Mouse (Mus musculus) cerebellum, adult 2 months (tissue): Measurements from ENCODE around the gene Szt2. TPM values are rescaled to one million over a fixed set of nuclear protein-coding genes. Genes with fewer than 3 reads are reported as not detected.

Source experiments
- DNase-seq, 2 experiments: peaks; one replicate each; pipeline ENCODE4 v3.0.0; 2021
- H3K27ac ChIP-seq: fragments of 200-500 bp; 2 replicates; pipeline ENCODE4 v1.5.1; 2012; ENCODE audit warnings: low read length, control low read depth, inconsistent platforms; ENCODE audit not compliant: insufficient read depth
- H3K27me3 ChIP-seq: fragments of 200-500 bp; 2 replicates; pipeline ENCODE4 v1.6.1; 2012; ENCODE audit warnings: inconsistent platforms, mild to moderate bottlenecking, low read length, moderate library complexity; ENCODE audit not compliant: control insufficient read depth, insufficient read depth
- H3K4me1 ChIP-seq: fragments of 200-500 bp; 2 replicates; pipeline ENCODE4 v1.6.1; 2011; ENCODE audit warnings: low read length; ENCODE audit not compliant: control insufficient read depth, insufficient read depth
- H3K4me3 ChIP-seq: fragments of 200-500 bp; replicated peaks from 2 replicates; pipeline ENCODE3; 2011; ENCODE audit warnings: mild to moderate bottlenecking, low read depth, low read length, control low read depth; ENCODE audit not compliant: insufficient read depth
- CTCF ChIP-seq: fragments of 200-500 bp; IDR thresholded peaks from 2 replicates; pipeline ENCODE4 v1.5.1; 2011; ENCODE audit warnings: low read depth, mild to moderate bottlenecking, control low read depth, low read length, moderate library complexity, borderline replicate concordance; ENCODE audit not compliant: insufficient read depth
- POLR2A ChIP-seq: fragments of 200-500 bp; IDR thresholded peaks from 2 replicates; pipeline ENCODE4 v1.6.1; 2011; ENCODE audit warnings: low read length, control low read depth, borderline replicate concordance; ENCODE audit not compliant: insufficient read depth
- WGBS: fragments of 180-500 bp; shearing (Covaris S2); methylation state at CpG from one replicate; pipeline ENCODE4 v1.1.7; 2018; 5-methylcytosine and 5-hydroxymethylcytosine counted together
- polyA plus RNA-seq: library from polyadenylated mRNA; depleted of rRNA; stranded (reverse); fragments of >200 nt; gene quantifications from 2 replicates; pipeline ENCODE4 v1.2.3, GENCODE M21; 2012; rRNA removed

The Szt2 gene
- 38.0 and 38.6 TPM in 2 replicates for polyA plus RNA-seq

DNA sequence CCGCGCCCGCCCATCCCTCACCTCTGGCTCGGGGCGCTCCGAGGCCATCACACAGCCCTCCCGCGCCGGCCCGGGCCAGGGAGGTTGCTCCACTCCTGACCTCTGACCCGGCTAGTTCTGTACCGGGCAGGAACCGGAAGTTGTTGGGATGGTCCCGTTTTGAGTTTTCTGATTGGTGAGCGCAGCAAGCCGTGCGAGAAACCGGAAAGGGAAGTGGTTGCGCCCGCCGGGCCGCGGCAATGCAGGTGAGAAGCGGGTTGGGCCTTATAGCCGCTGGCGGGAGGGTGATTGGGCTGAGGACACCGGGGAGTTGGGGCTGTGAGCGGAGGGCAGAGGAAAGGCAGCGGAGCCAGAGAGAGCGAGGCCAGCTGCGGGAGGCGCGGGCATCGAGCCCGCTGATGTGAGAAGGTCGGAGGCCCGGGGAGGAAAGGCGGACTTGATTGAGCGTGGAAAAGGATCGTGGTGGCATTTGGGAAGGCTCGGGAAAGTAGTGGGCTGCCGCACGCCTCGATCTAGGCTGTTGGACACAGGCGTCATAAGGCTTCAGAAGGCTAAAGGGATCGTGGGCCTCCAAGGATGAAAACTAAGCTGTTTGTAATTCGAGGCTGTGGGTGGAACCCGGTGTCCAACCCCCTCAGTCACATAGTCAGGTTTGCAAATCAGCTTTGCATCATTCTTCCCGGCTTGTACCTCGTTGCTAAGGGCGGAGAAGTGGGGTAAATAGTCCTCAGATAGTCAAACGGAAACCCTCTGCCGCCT, at the start of gene Szt2, which contains the start of gene Med8:
TSS of gene Szt2 (minus strand) at position 132 of the 759 bp plus-strand sequence.
TSS of gene Med8 (plus strand) at position 196 of the 759 bp plus-strand sequence.
- peak within 1 kb of the TSS; percentile 57 for H3K27ac ChIP-seq
- H3K27me3 ChIP-seq = no peaks in the 10 kb centered on the region
- H3K4me3 ChIP-seq = peak within 1 kb of the TSS; percentile 93
- H3K4me1 ChIP-seq = peaks cover 4% of the 10 kb centered on the region; the same call in 1 of the 2 replicates
- DNase-seq = peak; percentile 89 to 93
- under 1% methylated on average over 53 of the region's 53 CpGs for WGBS
- no peak for TF ChIP-seq CTCF
- TF ChIP-seq POLR2A = peak; percentile 64; the same call in 1 of the 2 replicates

DNA sequence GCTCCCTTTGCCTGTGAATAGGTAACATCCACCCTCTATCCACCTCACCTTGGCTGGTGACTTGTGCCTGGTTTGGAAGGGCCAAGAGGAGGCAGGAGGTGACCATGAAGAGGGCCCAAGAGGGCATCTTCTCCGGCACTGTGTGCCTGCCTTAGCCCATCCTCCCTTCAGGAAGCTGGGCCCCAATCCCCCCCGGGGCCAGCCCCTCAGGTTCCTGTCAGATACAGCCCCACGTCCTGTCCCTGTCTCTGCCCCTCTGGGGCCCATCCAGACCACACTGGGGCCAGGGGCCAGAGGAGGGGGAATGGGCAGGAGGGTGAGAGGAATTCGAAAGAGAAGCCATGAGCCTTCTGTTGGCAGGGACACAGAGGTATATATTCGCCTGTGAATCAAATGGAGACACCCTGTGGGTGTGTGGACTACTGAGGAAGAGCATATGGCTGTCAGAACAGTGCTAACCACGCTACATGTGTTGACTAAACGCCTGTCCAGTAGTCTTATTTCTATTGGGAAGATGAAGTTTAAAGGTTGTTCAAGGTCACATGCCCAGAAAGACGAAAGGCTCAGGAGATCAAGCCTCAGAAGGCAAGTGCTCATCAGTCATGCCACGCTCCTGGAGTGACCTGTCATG, 48.4 kb upstream of the Szt2 start, which contains the start of gene Mpl:
TSS of gene Mpl (minus strand) at position 169 of the 631 bp plus-strand sequence.
- DNase-seq = no peak
- 60% methylated on average over 9 of the region's 9 CpGs for WGBS
- H3K27me3 ChIP-seq = no peaks in the 10 kb centered on the region
- H3K4me1 ChIP-seq = no peaks in the 10 kb centered on the region
- H3K4me3 ChIP-seq = no peak within 1 kb of the TSS
- no peak within 1 kb of the TSS for H3K27ac ChIP-seq
- TF ChIP-seq CTCF (no peak), POLR2A (no peak)

DNA sequence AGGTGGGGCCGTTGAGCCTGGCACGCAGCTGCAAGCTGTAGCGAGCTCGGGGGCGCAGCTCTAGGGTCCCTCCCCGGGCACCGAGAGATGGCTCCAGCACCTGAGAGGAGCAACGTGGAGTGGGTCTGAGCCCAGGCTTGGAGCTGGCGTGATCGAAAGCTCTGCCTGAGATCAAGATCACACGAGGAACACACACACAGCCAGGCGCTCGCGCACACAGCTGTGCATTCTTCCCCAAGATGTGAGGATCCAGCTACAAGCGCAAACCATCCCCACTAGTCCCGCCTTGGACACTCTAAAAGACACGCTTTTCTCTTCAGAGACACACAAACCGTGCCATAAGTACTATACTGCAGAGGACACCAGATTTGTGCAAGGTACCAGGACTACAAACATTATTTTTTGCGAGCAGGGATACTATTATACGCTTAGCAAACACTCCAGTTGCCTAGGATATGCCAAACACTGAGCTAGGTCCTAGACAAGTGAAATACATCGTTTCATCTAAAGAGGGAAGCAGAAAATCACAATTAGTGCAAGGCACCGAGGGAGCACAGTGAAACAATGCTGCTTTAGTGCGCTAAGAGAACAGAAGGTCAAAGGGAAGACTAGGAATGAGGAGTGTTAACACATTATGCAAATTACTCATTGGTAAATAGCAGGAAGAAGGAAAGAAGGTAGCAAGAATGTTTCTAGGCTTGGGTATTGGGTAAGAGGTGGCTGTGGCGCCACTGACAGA, 37.5 kb upstream of the Szt2 start:
- no peaks in the 10 kb centered on the region for H3K4me1 ChIP-seq
- no peak overlapping the region for H3K27ac ChIP-seq
- DNase-seq = no peak
- no peak overlapping the region for H3K4me3 ChIP-seq
- no peak for TF ChIP-seq POLR2A
- no peaks in the 10 kb centered on the region for H3K27me3 ChIP-seq
- WGBS = 9% methylated on average over 24 of the region's 24 CpGs

DNA sequence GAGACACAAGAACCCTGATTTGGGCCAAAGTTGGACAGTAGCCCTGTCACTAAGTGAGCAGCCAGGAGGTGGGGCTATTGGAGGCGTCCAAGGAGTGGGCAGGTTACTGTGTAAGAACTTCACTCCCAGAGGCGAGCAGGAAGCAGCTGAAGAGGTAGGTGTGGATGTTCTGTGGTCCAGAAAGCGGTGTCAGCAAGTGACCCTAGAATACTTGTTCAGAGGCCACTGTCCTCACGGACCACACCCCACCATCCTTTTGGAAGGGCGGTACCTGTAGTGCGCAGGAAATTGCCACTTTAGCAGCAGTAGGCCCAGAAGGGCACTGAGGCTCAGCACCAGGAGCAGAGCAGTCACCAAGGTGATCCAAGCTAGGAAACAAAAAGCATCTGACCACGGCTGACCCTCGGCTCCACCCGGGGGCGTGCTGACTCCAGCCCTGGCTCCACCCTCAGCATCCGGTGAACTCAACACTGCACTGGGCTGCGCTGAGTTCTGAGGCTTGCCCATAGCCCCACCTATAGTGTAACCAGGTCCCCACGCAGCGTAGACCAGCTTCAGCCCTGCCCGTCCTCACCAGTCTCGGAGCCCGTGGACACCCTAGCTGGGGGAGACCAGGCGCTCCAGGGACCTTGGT, 36.8 kb upstream of the Szt2 start:
- H3K27me3 ChIP-seq = no peaks in the 10 kb centered on the region
- H3K27ac ChIP-seq = no peak overlapping the region
- WGBS = 11% methylated on average over 18 of the region's 18 CpGs
- H3K4me1 ChIP-seq = no peaks in the 10 kb centered on the region
- peak in 1 of 2 experiments; percentile 7 for DNase-seq
- peak overlapping the region; percentile 5 for H3K4me3 ChIP-seq
- TF ChIP-seq POLR2A (no peak), CTCF (no peak)

DNA sequence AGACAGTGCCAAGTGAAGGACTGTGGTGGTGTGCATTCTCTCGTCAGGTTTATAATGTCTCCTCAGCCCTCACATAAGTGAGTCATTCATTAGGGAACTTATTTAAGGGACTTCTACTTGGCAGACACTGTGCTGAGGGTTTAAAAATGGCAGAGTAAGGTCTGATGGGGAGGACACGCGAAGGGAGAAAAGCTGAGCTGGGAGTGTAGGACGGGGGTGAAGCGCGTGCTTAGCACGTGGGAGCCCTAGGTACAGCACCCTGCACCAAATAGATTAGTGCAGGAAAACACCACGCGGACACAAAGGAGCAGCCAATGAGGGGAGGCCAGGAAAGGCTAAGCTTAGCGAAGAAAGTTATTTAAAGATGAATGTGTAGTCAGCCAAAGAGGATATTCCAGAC, 36.0 kb upstream of the Szt2 start:
- WGBS = 80% methylated on average over 10 of the region's 10 CpGs
- H3K4me3 ChIP-seq = no peak overlapping the region
- DNase-seq = no peak

DNA sequence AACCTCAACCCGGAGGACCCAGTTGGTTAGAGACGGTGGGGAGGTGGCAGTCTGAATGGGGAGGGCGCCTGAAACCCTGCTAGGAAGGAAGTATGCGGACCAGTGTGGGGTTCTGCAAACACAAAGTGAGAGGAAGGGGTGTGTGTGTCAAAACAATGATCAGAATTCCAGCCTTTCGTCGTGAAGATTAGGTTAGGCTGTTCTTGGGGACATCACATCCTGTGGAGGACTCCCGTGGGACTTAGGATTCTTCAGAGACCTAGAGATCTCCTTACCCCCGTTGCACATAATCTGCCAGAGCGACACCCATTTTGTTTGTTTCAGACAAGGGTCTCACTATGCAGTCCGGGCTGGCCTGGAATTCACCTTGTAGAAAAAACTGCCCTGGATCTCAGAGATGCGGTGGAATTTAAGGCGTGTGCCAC, 28.8 kb upstream of the Szt2 start:
- no peaks in the 10 kb centered on the region for H3K4me1 ChIP-seq
- peak overlapping the region; percentile 47 for H3K4me3 ChIP-seq
- no peak overlapping the region for H3K27ac ChIP-seq
- DNase-seq = no peak
- TF ChIP-seq POLR2A = no peak
- no peak for TF ChIP-seq CTCF
- H3K27me3 ChIP-seq = no peaks in the 10 kb centered on the region
- WGBS = 13% methylated on average over 12 of the region's 12 CpGs

More for the DNA sequence above, 36.0 kb upstream of the Szt2 start:
- H3K27ac ChIP-seq = no peak overlapping the region
- no peaks in the 10 kb centered on the region for H3K4me1 ChIP-seq
- no peaks in the 10 kb centered on the region for H3K27me3 ChIP-seq
- no peak for TF ChIP-seq POLR2A
- TF ChIP-seq CTCF = no peak

DNA sequence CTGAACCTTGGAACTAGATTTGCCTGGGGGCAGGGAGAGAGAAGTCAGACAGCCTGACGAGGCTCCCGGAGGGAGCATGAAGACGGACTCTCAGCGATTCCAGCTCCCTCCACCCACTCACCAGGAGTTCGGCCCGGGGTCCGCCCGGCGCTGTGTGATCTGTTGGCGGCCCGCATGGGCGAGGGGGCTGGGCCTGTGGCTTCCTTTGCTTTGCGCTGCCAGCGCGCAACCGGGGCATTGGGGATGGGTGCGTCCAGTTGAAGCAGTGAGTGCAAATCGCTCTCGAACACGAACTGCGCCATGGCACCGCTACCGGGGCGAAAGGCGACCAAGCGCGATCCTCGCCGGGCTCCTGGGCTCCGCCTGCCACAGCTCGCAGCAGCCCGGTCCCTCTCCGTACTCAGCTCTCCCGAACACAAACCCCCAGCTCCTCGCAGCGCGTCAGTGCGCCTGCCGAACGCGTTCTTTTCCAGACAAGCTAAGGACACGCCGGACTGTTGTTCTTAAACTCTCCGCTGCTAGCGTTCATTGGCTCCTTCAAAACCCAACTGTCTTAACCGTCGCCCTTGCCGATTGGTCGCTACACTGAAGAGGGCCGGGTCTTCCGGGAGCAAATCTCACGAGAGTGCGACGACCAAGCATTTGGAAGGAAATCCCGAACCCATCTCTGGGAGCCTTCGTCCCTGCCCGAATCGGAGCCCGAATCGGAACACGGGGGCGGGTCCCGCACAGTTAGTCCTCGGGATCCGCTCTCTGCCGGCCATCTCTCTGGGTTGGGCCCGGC, 27.9 kb upstream of the Szt2 start, which contains the start of gene Cdc20:
TSS of gene Cdc20 (minus strand) at position 533 of the 784 bp plus-strand sequence.
- WGBS = under 1% methylated on average over 67 of the region's 67 CpGs
- peak; percentile 75 to 84 for DNase-seq
- H3K4me1 ChIP-seq = no peaks in the 10 kb centered on the region

More for the DNA sequence above, 27.9 kb upstream of the Szt2 start, which contains the start of gene Cdc20:
- H3K4me3 ChIP-seq = peak within 1 kb of the TSS; percentile 47
- no peaks in the 10 kb centered on the region for H3K27me3 ChIP-seq
- TF ChIP-seq POLR2A (peak; percentile 48; the same call in 1 of the 2 replicates), CTCF (no peak)
- no peak within 1 kb of the TSS for H3K27ac ChIP-seq
